Mouse (Mus musculus): ENCODE measurements around the gene Cd93.

GRCm38 (mm10) chr2:148449659-148450058 is 6.3 kb upstream of the Cd93 start:
- TF ChIP-seq CTCF (IDR thresholded peaks at IDR 0.05; ENCODE audit: control insufficient read depth, insufficient read depth, low read length), result no peak
- TF ChIP-seq POLR2A (IDR thresholded peaks at IDR 0.05; ENCODE audit: borderline replicate concordance, control insufficient read depth, low read depth, low read length), result no peak

All from bone marrow, adult 2 months (tissue).